Mouse (Mus musculus): ENCODE measurements around the gene Gm20441.

Gene Gm20441

DNA sequence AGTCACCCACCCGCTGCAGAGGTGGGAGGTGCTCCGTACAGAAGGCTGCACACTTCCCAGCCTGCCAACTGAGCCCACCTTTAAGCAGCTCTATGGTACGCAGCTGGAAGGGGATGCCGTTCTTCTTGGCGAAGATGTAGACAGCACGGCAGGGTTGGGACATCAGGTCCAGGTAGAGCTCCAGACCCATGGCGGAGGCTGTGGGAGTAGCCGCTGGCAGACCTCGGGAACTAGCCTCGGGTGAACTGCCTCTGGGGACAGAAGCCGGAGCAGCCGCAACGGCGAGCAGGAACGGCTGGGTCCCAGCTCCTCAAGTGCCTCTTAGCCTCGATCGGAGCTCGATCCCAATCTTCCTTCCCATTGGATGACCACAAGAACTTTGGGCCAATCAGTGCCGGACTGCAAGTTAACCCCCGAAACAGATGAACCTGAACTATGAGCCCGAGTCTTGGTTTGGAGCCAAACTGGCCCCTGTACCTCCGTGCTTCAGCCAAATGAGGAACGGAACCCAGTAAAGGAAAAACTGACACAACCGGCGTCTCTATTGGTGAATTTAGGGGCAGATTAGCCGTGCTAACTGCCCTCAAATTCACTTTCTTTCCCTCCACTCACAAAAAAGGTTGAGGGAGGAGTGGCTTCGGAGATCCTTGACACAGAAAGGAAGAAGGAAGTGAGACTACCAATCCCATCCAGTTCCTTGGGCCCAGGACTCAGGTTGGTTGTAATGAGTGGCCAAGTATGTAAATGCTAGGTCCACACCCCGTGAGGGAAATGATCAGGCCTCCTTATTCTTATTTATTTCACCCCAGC lies at the start of gene Gm20441, which contains the start of gene Gstt3:
Gene Gm20441 (minus strand): TSS at position 186 of the 810 bp plus-strand sequence.
Gene Gstt3 (minus strand): TSS at position 646 of the 810 bp plus-strand sequence.
- peak; percentile 71 for DNase-seq (ENCODE audit: low spot score)

DNA sequence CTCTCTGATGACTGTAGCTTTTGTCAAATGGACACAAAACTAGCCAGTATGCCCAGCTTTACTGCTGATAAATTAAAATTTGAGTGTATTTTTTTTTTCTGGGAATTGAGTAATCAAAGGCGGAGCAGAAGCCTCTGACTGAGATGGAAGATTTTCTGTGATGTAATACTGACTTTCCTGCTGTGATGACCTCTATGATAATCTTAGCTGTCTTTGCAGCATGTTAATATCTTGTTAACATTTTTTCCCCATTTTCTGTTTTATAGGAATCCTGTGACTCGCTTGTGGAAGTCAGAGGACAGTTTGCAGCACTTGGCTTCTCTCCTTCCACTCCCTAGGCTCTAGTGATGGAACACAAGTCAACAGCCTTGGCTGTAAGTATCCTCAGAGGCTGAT lies 49.5 kb upstream of the Gm20441 start:
- no peak for DNase-seq (ENCODE audit: low spot score)

DNA sequence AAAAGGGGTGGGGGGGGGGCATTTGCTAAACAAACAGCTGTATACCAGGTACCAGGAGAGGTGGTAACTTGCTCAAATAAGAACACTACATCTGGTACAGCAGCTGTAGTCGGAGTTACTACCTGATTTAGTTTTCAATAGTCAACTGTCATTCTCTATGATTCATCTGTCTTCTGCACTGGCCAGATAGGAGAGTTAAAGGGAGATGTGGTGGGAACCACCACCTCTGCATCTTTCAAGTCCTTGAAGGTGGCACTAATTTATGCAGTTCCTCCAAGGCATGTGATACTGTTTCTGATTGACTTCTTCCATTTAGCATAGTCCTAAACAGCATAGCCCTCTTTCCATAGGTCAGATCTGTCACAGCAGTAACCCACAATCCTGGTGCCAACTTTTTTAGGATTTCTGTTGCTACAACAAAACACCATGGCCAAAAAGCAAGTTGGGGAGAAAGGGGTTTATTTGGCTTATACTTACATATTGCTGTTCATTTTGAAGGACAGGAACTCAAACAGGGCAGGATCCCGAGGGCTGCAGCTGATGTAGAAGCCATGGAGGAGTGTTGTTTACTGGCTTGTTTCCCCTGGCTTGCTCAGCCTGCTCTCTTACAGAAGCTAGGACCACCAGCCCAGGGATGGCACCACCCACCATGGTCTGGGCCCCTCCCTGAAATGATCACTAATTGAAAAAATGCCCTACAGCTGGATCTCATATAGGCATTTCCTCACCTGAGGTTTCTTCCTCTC lies 48.9 kb upstream of the Gm20441 start:
- DNase-seq (ENCODE audit: low spot score), result no peak

DNA sequence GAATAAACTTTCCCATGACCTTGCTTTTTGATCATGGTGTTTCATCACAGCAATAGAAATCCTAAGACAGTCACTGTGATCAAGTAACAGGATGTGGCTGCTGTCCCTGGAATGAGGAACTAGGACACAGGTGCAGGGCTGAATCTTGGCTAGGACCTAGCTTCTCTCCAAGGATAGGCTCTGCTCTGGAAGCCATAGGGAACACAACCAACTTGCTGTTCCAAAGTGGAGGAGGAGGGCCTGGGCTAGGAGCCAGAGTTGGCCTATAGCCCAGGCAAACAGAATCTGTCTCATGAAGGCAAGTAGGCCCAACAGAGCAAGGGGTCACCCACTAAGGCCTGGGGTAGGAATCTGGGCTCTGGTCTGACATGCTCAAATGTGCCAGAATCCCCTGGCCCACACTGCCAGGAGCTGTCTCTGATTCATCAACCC lies 47.8 kb upstream of the Gm20441 start:
- DNase-seq (ENCODE audit: low spot score), result no peak

DNA sequence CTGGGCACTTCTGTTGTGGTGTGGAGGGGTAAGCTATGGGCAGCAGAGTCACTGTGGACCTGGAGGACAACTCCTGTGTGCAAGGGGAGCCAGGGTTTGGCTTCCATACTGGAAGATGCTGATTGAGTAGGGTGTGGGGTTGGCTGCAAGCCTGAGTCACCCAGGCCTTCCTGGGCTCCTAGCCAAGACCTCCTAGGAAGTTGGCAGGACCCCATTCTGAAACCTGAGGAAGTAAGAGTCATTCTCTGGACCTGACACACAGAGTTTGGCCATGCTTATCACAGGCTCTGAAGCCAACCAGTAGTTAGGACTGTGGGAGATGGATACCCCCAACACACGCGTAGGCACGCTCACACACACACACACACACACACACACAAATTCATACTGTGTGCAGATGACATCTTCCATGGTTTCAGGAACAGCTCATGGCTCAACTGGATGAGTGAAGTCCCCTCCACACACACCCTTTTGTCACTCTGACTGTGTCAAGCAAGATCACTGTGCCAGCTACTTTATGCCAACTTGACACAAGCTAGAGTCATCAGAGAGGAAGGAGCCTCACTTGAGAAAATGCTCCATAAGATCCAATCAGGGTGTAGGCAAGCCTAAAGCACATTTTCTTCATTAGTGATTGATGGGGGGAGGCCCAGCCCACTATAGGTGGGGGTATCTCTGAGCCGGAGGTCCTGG lies 47.1 kb upstream of the Gm20441 start:
- DNase-seq (ENCODE audit: low spot score), result no peak

DNA sequence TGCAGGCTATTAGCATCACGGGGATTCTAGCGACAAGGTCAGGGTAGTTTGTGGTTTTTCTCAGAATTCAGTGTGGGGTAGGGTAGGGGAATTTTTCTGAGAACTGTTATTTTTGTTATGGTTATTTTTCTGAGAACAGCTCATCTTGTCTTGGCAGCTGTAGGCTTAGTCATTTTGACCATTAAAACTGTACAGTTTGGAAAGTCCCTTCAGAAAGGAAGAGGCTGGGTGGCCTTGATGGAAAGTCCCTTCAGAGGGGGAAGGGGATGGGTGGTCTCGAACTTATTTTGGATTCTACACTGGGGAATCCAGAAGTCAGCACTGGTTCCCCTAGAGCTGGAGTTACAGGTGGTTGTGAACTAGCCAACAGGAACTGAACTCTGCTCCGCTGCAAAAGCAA lies 43.8 kb upstream of the Gm20441 start:
- no peak for DNase-seq (ENCODE audit: low spot score)

DNA sequence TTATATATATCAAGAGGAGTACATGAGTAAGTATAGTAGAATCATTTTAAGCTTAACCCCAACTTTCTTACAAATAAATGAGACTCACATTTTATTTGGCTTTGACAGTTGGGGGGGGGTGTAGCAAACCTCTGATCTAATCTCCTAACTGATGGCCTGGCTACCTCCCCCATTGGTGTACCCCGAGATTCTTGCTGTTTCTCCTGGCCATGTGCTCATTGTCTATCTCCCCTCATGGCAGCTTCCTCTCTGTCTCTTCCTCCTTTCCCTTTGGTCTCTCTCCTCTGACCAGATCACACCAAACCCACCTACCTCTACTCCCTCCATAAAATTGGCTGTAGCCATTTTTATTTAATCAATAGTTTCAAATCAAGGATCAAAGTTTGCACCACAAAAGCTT lies 43.0 kb upstream of the Gm20441 start:
- no peak for DNase-seq (ENCODE audit: low spot score)

DNA sequence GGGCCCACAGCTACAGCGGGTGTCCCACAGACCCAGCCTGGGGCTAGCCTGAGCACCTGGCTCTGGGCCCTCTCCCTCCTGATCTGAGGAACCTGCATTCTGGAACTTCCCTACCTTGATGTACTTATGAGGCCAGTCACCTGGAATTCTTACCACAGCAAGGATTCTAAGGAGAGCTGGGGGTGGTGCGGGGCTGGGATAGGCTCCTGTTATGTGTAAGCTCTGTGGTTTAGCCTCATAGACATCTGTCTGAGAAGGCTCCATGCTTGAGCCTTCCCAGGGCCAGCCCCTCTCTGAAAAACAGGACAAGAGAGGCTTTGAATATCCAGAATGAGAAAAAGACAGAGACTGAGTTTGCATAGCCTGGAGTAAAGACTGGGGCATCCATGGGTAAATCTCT lies 41.7 kb upstream of the Gm20441 start, which contains the start of gene Gstt4:
Gene Gstt4 (minus strand): TSS at position 101 of the 400 bp plus-strand sequence.
- DNase-seq (ENCODE audit: low spot score), result no peak

DNA sequence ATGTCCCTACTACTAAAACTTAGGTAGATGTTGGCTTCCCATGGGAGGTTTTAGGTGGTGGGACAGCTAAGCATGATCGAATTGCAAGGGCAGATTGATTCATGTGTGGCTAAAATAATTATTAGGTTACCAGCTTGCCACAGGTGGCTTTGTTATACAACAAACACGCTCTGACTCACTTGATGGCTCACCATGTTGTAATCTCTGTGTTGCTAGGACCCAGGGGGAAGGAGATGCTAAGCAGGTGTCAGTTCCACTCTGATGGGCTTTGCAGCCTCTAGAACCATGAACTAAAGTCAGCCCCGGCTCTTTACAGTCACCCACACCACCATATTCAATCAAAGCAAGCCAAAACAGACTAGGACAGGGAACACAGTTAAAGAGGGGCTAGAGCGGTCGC lies 39.1 kb upstream of the Gm20441 start:
- no peak for DNase-seq (ENCODE audit: low spot score)

DNA sequence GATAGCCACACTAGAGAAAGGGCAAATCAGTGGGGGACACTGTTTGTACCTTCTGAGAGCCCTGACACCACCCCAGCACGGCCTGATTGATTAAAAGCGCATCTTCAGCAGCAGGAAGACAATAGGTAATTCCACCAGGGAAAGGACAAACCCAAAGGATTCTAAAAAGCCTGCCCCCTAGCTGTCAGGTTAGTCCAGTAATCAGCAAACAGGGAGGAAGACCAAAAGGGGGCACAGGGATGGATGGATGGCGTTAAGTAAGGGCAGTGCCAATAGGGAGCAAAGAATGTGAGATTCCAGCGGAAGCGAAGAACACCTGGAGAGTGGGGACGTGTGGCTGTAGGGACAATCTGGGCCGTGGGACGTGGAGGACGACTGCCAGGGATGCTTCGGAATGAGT lies 37.9 kb upstream of the Gm20441 start:
- DNase-seq (ENCODE audit: low spot score), result no peak

DNA sequence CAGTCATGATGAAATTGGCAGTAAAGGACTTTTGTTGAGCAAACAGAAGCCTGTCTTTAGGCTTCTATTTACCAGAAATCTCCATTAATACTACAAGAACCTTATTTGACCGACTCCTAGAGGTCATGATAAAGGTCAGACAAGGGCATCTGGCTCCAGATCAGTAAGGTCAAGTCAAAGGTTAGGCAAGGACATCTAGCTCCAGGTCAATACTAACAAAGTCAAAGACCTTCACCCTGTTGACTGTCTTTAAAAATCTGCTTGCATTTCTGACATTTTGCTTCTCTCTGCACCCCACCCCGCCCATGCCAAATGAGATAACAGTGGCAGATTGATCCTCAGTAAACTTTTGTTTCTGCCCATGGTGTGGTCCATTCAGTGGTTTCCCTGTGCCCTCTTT lies 23.5 kb upstream of the Gm20441 start:
- DNase-seq (ENCODE audit: low spot score), result no peak

DNA sequence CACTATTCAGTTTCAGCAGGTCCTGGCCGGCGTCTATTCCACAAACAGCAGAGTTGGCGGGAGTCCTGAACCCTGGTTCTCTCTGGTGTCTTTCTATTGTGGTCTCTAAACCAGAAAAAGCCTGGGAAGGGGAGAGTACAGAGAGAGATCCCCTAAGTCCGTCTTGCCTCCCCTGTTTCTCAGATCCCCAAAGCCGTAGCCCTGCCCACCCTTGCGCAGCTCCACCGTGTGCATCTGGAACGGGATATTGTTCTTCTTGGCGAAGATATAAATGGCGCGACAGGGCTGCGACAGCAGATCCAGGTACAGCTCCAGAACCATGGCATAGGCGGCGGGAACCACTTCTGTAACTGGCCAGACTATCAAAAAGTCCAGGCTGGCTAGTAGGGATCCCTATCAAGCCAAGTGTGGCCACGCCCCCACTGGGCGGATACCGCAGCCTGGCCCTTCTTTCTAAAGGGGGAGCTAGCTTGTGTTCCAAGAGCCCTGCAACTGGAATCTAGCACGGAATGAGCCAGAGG lies 17.5 kb upstream of the Gm20441 start, which contains the start of gene Gstt1:
Gene Gstt1 (minus strand): TSS at position 409 of the 521 bp plus-strand sequence.
- DNase-seq (ENCODE audit: low spot score), result peak; percentile 67

DNA sequence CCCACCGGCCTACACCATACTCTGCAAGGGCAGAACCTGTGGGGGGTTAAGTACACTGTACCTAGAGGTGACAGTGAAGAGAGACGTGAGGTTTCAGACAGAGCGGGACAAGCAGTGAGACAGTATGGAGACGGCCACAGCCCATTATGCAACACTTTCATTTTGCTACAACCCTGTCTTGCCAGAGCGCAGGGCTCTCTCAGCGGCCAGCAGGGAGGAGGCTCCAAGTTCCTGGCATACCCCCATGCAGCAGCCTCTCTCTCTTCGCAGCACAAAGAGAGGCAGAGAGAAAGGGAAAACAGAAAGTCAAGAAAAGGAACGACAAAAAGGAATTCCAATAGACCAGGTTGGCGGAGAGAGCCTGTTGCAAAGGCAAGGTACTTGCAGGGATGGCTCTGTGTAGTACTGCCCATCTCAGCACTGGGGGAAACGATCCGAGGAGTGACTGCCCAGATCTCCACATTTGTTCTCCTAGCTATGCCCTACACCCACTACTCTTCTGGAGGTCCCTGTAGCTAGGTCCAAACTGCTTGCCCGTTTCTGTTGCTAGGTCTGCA lies 16.9 kb upstream of the Gm20441 start:
- DNase-seq (ENCODE audit: low spot score), result no peak

DNA sequence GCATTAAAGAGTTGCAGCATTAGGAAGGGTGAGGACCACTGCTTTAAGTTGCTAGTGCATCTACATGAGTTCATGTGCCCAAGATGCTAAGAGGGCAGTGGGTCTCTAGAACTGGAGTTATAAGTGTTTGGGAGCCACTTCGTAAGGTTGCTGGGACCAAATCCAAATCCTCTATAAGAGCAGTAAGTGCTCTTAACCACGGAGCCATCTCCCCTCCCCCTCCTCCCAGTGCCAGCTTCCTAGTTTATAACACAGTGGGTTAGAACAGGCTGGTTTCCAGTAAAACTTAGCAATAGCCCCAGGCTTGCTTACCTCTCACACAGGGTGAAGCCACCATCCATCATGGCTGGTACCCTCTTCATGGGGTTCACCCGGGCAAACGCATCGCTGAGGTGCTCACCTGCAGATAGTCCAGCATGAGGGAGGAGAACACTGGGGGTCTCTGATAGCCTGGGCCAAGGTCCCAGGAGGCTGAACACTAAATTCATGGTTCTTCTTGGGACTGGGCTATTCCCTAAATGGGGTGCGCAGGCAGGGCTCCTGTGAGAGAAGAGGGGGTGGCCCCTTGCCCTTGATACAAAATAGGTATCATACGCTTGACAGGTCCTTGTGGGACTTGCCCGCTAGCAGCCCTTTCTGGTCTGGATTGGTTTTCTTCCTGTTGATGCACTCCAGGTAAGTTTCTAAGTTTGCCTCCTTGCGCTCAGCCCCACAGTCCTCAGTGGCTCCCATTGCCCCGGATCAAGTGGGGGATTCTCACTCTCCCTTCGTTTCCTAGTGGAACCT lies 16.2 kb upstream of the Gm20441 start:
- DNase-seq (ENCODE audit: low spot score), result no peak

DNA sequence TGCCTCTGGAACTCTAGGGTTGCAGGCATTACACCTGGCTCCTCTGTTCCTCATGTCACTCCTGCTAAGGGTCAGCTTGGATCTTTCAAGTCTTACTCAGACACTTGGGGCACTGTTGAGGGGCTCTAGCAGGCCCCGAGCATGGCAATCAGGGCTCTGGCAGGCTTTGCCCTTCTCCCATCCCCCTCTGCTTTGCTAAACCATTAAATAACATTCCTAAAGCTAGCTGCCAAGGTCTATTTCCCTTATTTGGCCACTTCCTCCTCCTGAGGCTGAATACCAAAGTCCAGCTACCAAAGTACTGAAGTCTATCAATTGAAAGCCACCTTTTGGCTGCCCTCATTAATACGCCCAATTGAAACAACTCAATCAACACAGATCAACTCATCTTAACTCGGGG lies 14.1 kb upstream of the Gm20441 start:
- peak; percentile 47 for DNase-seq (ENCODE audit: low spot score)

DNA sequence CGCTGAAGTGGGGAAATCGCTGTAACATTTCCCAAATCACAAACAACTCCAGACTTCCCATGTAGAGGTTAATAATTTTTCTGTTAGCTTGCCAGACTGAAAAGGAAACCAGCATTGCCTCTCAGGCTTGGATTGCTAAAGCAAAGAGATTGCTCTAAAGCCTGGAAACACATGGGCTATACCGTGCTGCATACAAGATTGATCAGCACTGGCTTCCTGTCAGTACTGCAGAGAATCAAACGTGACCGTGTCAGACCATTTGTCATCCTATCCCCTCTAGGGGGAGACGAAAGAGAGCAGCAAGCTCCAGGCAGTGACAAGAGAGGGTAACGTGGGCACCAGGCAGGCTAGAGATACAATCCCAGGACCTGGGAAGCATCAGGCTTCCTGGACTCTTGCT lies 10.0 kb upstream of the Gm20441 start:
- DNase-seq (ENCODE audit: low spot score), result no peak

DNA sequence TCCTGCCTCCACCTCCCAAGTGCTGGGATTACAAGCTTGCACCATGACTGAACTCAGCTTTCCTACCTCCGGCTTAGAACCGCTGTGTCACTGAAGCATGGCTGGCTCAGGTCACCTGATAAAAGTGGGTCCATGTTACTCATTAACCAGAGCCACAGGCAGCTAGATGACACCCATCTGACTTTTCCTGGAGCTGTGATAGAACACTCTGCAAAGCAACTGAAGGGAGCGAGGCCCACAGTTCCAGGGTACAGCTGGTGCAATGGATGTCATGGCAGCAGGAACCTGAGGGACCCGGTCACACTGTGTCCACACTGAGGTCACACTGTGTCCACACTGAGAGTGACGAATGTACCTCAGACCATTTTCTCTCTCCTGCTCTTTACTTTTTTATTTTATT lies 9.1 kb upstream of the Gm20441 start:
- DNase-seq (ENCODE audit: low spot score), result no peak

DNA sequence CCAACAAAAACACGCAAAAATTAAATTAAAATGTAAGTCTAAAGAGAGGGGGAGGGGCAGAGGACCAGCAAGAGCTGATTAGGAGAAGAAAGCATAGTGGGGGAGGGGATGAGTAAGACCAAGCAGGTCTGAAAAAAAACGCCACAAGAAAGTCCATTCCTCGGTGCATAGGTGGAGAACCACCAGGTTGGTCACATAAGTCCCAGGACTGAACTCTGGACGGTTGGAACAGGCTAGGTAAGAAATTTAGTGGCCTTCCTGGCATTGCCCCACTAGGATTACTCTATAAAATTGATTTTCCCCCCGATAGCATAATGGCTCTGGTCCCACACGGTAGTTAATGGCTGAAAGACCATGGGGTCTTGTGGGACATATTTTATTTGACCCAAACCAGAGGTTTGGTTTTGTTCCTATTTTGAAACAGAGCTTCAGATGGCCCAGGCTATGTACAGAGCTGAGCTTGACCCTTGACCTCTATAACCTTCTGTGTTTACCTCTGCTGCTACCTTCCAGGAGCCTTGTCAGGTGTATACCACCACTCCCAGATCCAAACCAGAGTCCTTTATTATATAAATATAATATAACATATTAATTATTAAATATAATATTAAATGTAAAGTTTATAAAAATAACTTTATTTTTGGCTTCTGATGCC lies 8.5 kb upstream of the Gm20441 start:
- no peak for DNase-seq (ENCODE audit: low spot score)

DNA sequence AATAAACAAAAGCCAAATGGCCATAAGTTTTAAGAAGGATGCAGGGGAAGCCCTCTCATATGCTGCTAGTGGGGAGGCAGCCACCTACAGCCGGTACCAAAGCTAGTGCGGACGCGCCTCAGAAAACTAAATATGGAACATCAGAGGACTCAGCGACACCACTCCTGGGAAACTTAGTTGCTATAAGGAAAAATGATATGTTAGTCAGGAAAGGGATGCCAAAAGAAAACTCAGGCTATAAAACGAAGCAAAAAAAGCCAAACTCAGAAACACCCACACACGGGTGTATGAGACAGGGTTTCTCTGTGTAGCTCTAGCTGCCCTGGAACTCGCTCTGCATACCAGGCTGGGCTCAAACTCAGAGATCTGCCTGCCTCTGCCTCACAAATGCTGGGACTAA lies 7.5 kb upstream of the Gm20441 start:
- no peak for DNase-seq (ENCODE audit: low spot score)

DNA sequence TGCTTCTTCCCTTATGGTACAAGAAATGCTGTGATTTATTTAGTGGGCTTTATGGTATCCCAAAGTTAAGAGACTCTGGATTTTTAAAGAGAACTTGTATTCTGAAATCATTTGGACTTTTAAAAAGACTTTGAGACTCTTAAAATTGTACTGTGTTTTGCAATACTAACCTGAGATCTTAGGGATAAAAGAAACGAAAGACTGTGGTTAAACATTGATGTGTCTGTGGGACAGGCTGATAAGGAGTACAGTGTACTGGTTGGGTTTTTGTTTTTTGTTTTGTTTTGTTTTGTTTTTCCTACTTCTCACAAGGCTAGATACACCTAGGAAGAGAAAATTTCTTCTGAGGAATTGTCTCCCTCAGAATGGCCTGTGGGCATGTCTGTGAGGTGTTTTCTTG lies 4.7 kb upstream of the Gm20441 start:
- DNase-seq (ENCODE audit: low spot score), result no peak

Measured in retina, embryonic 14.5 days (tissue).